Mouse (Mus musculus) myocyte (in vitro differentiated cells): Measurements from ENCODE around the gene Fah. TPM values are rescaled to one million over a fixed set of nuclear protein-coding genes. Genes with fewer than 3 reads are reported as not detected.

ENCODE experiments used
- H3K27me3 ChIP-seq: one replicate; pipeline ENCODE4 v1.6.1; 2011; ENCODE audit not compliant: control insufficient read depth, insufficient read depth, insufficient read length
- H3K36me3 ChIP-seq: one replicate; pipeline ENCODE4 v1.6.1; 2011; ENCODE audit not compliant: control insufficient read depth, insufficient read depth
- H3K4me2 ChIP-seq: one replicate; pipeline ENCODE4 v1.6.1; 2011; ENCODE audit warnings: low read depth, control low read depth
- H3K4me3 ChIP-seq: one replicate; pipeline ENCODE4 v1.5.1; 2011; ENCODE audit warnings: mild to moderate bottlenecking, control low read depth, moderate library complexity
- H3K79me2 ChIP-seq: one replicate; pipeline ENCODE4 v1.6.1; 2011; ENCODE audit not compliant: control insufficient read depth, insufficient read depth
- H3ac ChIP-seq: one replicate; pipeline ENCODE4 v1.6.1; 2011; ENCODE audit not compliant: control insufficient read depth, insufficient read length
- CEBPB ChIP-seq: IDR thresholded peaks from 2 replicates; pipeline ENCODE4 v1.6.1; 2011; ENCODE audit warnings: mild to moderate bottlenecking, moderate library complexity; ENCODE audit not compliant: poor library complexity, insufficient read depth, severe bottlenecking
- E2F4 ChIP-seq: IDR thresholded peaks from one replicate; pipeline ENCODE4 v1.6.1; 2011; ENCODE audit warnings: mild to moderate bottlenecking, control low read depth, moderate library complexity; ENCODE audit not compliant: insufficient read depth
- MAX ChIP-seq: IDR thresholded peaks from one replicate; pipeline ENCODE4 v1.6.1; 2011; ENCODE audit warnings: low read depth, mild to moderate bottlenecking, control low read depth
- MYOD1 ChIP-seq, 3 experiments: IDR thresholded peaks; one replicate each; pipeline ENCODE4 v1.6.1; 2011; ENCODE audit warnings: control low read depth in 2 of 3, low read depth in 2 of 3, mild to moderate bottlenecking in 2 of 3, moderate library complexity in 1 of 3; ENCODE audit not compliant: insufficient read length in 2 of 3, control insufficient read depth in 1 of 3
- MYOG ChIP-seq, 3 experiments: IDR thresholded peaks; one replicate each; pipeline ENCODE4 v1.6.1; 2011; ENCODE audit warnings: control low read depth in 2 of 3, low read depth in 2 of 3, mild to moderate bottlenecking in 2 of 3; ENCODE audit not compliant: insufficient read length in 2 of 3, control insufficient read depth in 1 of 3, insufficient read depth in 1 of 3
- POLR2A ChIP-seq: IDR thresholded peaks from one replicate; pipeline ENCODE4 v1.6.1; 2011; ENCODE audit warnings: low read depth, mild to moderate bottlenecking, control low read depth, moderate library complexity; ENCODE audit not compliant: insufficient read length
- POLR2AphosphoS2 ChIP-seq: IDR thresholded peaks from one replicate; pipeline ENCODE4 v1.6.1; 2011; ENCODE audit warnings: low read depth, control low read depth; ENCODE audit not compliant: insufficient read length
- REST ChIP-seq: IDR thresholded peaks from one replicate; pipeline ENCODE4 v1.6.1; 2011; ENCODE audit warnings: mild to moderate bottlenecking, control low read depth, moderate library complexity; ENCODE audit not compliant: insufficient read depth, insufficient read length
- SRF ChIP-seq: IDR thresholded peaks from one replicate; pipeline ENCODE4 v1.6.1; 2011; ENCODE audit warnings: low read depth; ENCODE audit not compliant: control insufficient read depth, insufficient read length
- TCF12 ChIP-seq: IDR thresholded peaks from one replicate; pipeline ENCODE4 v1.6.1; 2011; ENCODE audit warnings: mild to moderate bottlenecking, control low read depth; ENCODE audit not compliant: poor library complexity, insufficient read depth, severe bottlenecking
- TCF3 ChIP-seq: IDR thresholded peaks from one replicate; pipeline ENCODE4 v1.6.1; 2011; ENCODE audit warnings: low read depth, control low read depth; ENCODE audit not compliant: insufficient read length
- USF1 ChIP-seq: IDR thresholded peaks from one replicate; pipeline ENCODE4 v1.6.1; 2011; ENCODE audit warnings: low read depth, mild to moderate bottlenecking, control low read depth, moderate library complexity
- polyA plus RNA-seq: library from polyadenylated mRNA; unstranded; fragments of >200 nt; fragmentation: generic; extraction: Trizol; gene quantifications from one replicate; pipeline ENCODE4 v1.2.1, GENCODE M21; 2012; ENCODE audit warnings: missing spikeins

Gene Fah
- 39.8 TPM for polyA plus RNA-seq

DNA sequence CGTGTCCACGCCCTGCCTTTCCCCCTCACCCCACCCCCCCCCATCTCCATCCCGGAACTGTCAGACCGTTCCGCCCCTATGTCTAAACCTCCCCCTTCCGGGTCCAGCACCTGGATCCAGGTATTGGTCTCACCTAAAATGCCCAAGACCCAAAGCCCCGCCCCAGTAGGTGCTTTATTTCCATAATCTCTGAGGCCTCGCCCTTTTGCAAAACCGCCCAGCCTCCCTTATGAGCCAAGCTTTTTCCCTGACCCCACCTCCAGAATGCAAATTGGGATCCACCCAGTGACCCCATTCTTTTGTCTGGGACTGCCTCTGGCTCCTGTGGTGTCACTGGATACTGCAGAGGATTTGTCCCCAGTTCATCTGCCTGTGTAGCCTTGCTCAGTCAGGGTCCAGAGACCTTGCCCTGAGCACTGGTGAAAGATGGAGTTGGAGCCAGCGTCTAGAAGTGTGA, at the start of gene Fah:
Fah (minus strand) TSS at position 430 of the 457 bp plus-strand sequence.
- Histone ChIP-seq H3K79me2 (no peaks in the 10 kb centered on the region), H3K27me3 (no peaks in the 10 kb centered on the region), H3K4me3 (peak within 1 kb of the TSS; percentile 61), H3ac (peak within 1 kb of the TSS; percentile 67), H3K36me3 (no peaks in the 10 kb centered on the region), H3K4me2 (peak within 1 kb of the TSS; percentile 83)
- TF ChIP-seq USF1 (no peak), CEBPB (no peak), REST (no peak), SRF (no peak), POLR2AphosphoS2 (no peak), MYOG (IDR thresholded peaks at IDR 0.05; ENCODE audit: control insufficient read depth in 1 of 3, insufficient read depth in 1 of 3, insufficient read length in 2 of 3, low read depth in 2 of 3) (no peak), MYOD1 (IDR thresholded peaks at IDR 0.05; ENCODE audit: control insufficient read depth in 1 of 3, insufficient read length in 2 of 3, low read depth in 2 of 3) (no peak), E2F4 (no peak), TCF3 (no peak), POLR2A (no peak), MAX (no peak), TCF12 (no peak)

DNA sequence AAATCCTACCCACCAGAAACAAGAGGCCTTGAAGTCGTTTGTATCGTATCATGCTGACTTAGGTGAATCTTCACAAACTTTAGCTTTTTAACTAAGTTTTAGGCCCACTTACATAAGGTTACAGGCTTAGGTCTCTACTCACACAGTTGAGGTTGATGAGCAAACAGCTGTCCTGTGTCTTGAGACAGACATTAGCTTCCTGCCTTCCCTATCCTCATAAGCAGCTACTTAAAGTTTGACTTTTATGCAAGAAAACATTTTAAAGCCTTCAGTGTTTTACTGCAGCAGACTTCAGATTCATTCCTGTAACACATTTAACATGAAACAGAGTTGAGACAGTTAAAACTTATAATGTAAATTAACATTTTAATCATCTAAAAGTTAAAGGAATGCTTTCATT, 46.2 kb upstream of the Fah start:
- H3K79me2 ChIP-seq = peaks cover 26% of the 10 kb centered on the region
- no peaks in the 10 kb centered on the region for H3K27me3 ChIP-seq
- TF ChIP-seq REST = no peak
- H3ac ChIP-seq = no peak overlapping the region
- peaks cover 2% of the 10 kb centered on the region for H3K36me3 ChIP-seq
- H3K4me2 ChIP-seq = no peak overlapping the region
- H3K4me3 ChIP-seq = no peak overlapping the region

DNA sequence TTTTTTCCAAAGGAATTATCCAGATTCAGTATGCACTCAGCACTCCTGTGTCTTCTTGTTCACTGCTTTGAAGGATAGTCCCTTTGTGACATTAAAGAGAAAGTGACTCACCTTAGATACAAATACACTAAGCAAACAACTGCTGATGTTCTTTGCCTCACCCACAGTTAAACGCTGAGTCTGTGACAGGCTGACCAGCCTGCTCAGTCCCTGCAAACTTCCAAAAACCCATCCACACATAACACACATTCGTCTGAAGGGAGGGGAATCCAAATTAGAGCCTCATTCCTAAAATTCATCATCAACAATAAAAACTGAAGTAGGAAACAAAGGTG, 45.4 kb upstream of the Fah start:
- H3K36me3 ChIP-seq = peaks cover 2% of the 10 kb centered on the region
- H3K4me3 ChIP-seq = no peak overlapping the region
- no peak for TF ChIP-seq TCF3
- TF ChIP-seq REST = no peak
- no peak for TF ChIP-seq POLR2A
- TF ChIP-seq MAX = no peak
- no peak for TF ChIP-seq USF1
- TF ChIP-seq POLR2AphosphoS2 = no peak
- no peak for TF ChIP-seq MYOD1 (IDR thresholded peaks at IDR 0.05; ENCODE audit: control insufficient read depth in 1 of 3, insufficient read length in 2 of 3, low read depth in 2 of 3)
- no peak for TF ChIP-seq MYOG (IDR thresholded peaks at IDR 0.05; ENCODE audit: control insufficient read depth in 1 of 3, insufficient read depth in 1 of 3, insufficient read length in 2 of 3, low read depth in 2 of 3)
- no peak for TF ChIP-seq TCF12
- TF ChIP-seq CEBPB = no peak
- TF ChIP-seq E2F4 = no peak
- TF ChIP-seq SRF = no peak
- no peak overlapping the region for H3K4me2 ChIP-seq
- H3K27me3 ChIP-seq = no peaks in the 10 kb centered on the region
- H3ac ChIP-seq = no peak overlapping the region
- H3K79me2 ChIP-seq = peaks cover 19% of the 10 kb centered on the region

DNA sequence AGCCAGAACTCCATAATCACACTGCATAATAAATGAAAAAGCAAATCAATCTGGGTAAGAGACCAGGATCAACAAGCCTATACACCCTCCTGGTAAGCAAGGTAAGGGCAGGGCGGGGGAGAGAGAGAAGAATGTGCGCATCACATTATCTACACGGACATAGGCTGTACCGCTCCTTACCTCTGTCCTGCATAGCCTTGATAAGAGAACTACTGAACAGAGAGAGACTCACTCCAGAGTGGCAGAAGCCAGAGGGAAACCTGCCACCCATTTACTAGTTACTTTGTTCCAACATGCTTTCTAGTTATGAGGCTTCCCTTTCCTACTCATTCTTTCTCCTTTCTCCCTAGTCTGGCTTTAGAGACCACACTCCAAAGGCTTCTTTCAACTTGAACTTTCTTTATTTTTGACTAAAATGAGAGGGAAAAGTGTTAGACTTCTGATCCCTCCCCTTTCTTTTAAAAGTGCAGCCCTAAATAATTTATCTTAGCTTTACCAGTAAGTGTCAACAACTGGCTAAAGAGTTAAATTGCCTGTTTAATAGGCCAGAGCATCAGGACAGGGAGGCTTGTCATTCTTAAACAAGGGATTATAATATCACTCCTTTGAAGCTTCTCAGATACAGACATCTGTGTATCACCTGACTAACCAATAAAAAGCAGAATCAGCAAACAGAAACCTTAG, 44.9 kb upstream of the Fah start:
- no peak overlapping the region for H3K4me2 ChIP-seq
- peaks cover 19% of the 10 kb centered on the region for H3K79me2 ChIP-seq
- H3K27me3 ChIP-seq = no peaks in the 10 kb centered on the region
- H3ac ChIP-seq = no peak overlapping the region
- TF ChIP-seq MAX (no peak), CEBPB (no peak), SRF (no peak), TCF3 (no peak), E2F4 (no peak), TCF12 (no peak), USF1 (no peak), POLR2A (no peak), MYOG (IDR thresholded peaks at IDR 0.05; ENCODE audit: control insufficient read depth in 1 of 3, insufficient read depth in 1 of 3, insufficient read length in 2 of 3, low read depth in 2 of 3) (no peak), MYOD1 (IDR thresholded peaks at IDR 0.05; ENCODE audit: control insufficient read depth in 1 of 3, insufficient read length in 2 of 3, low read depth in 2 of 3) (no peak), REST (no peak)
- no peak overlapping the region for H3K4me3 ChIP-seq
- peaks cover 2% of the 10 kb centered on the region for H3K36me3 ChIP-seq

DNA sequence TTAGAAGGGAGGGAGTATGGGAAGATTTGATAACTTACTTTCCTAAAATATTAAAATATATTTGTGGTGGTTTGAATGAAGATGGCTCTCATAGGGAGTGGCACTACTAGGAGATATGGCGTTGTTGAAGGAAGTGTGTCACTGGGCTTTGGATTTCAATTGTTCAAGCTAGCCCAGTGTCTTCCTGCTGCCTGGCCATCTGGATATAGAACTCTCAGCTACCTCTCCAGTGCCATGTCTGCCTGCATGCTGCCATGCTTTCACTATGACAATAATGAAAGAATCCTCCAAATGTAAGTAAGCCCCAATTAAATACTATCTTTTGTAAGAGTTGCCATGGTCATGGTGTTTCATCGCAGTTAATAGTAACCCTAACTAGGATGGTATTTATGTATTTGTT, 42.5 kb upstream of the Fah start:
- no peaks in the 10 kb centered on the region for H3K27me3 ChIP-seq
- H3K36me3 ChIP-seq = peaks cover 2% of the 10 kb centered on the region
- TF ChIP-seq REST (no peak), MYOG (IDR thresholded peaks at IDR 0.05; ENCODE audit: control insufficient read depth in 1 of 3, insufficient read depth in 1 of 3, insufficient read length in 2 of 3, low read depth in 2 of 3) (no peak), TCF3 (no peak), USF1 (no peak), TCF12 (no peak), E2F4 (no peak), MAX (no peak), MYOD1 (IDR thresholded peaks at IDR 0.05; ENCODE audit: control insufficient read depth in 1 of 3, insufficient read length in 2 of 3, low read depth in 2 of 3) (no peak), SRF (no peak), CEBPB (no peak), POLR2A (no peak), POLR2AphosphoS2 (no peak)
- no peak overlapping the region for H3ac ChIP-seq
- H3K79me2 ChIP-seq = peaks cover 7% of the 10 kb centered on the region
- no peak overlapping the region for H3K4me2 ChIP-seq
- no peak overlapping the region for H3K4me3 ChIP-seq
